Comparison of ENCODE assay signal across 31 mouse cellular contexts in genomic region chr1:91137036-91137435, GRCm38 (mm10). TPM values are rescaled to one million over a fixed set of nuclear protein-coding genes. Genes with fewer than 3 reads are reported as not detected.
"Had no signal": no experiment of that assay in that cellular context is flagged by ENCODE, and none has a peak within 500 bp of the region (broad histone marks: within the 10 kb centered on the region; RNA-seq: fewer than 3 reads in every experiment).

No protein-coding gene starts in this region.

- H3K9ac ChIP-seq: heart, embryonic 13.5 days; heart, embryonic 15.5 days; hindbrain, embryonic 12.5 days; kidney, embryonic 15.5 days; limb, embryonic 12.5 days; liver, embryonic 13.5 days had no signal

- H3K4me2 ChIP-seq: heart, embryonic 11.5 days; heart, embryonic 13.5 days; heart, embryonic 15.5 days; hindbrain, embryonic 12.5 days; kidney, embryonic 15.5 days; limb, embryonic 12.5 days; liver, embryonic 11.5 days; liver, embryonic 13.5 days had no signal

- ATAC-seq: hindbrain, embryonic 16.5 days; intestine, embryonic 16.5 days had no signal

- H3K4me3 ChIP-seq: gastrocnemius, adult 2 months; heart, embryonic 13.5 days; heart, embryonic 15.5 days; hindbrain, embryonic 10.5 days; hindbrain, embryonic 12.5 days; kidney, embryonic 15.5 days; layer of hippocampus, adult 2 months; left cerebral cortex, adult 2 months; limb, embryonic 10.5 days; limb, embryonic 12.5 days; liver, embryonic 13.5 days had no signal

- H3K27me3 ChIP-seq: heart, embryonic 13.5 days; heart, embryonic 15.5 days; hindbrain, embryonic 12.5 days; kidney, embryonic 15.5 days; limb, embryonic 12.5 days; liver, embryonic 13.5 days had no signal

- H3K36me3 ChIP-seq: heart, embryonic 13.5 days; heart, embryonic 15.5 days; hindbrain, embryonic 10.5 days; hindbrain, embryonic 12.5 days; kidney, embryonic 15.5 days; limb, embryonic 10.5 days; limb, embryonic 12.5 days; liver, embryonic 13.5 days had no signal

- H3K9me3 ChIP-seq: heart, embryonic 13.5 days; heart, embryonic 15.5 days; hindbrain, embryonic 10.5 days; hindbrain, embryonic 12.5 days; kidney, embryonic 15.5 days; limb, embryonic 10.5 days; limb, embryonic 12.5 days; liver, embryonic 13.5 days had no signal

- DNase-seq: gastrocnemius, adult 2 months; gastrocnemius, postnatal 10 days; gastrocnemius, postnatal 25 days; heart, postnatal 4 days; kidney, adult 11 months; kidney, adult 2 months; kidney, adult 9 months; kidney, postnatal 14 days; kidney, postnatal 36 days; liver; liver, embryonic 13.5 days had no signal

- H3K4me1 ChIP-seq: heart, embryonic 13.5 days; heart, embryonic 15.5 days; hindbrain, embryonic 12.5 days; kidney, embryonic 15.5 days; limb, embryonic 10.5 days; limb, embryonic 12.5 days; liver, embryonic 13.5 days had no signal

- H3K27ac ChIP-seq: gastrocnemius, adult 2 months; heart, embryonic 13.5 days; heart, embryonic 15.5 days; hindbrain, embryonic 10.5 days; hindbrain, embryonic 12.5 days; kidney, embryonic 15.5 days; kidney, postnatal 0 days; layer of hippocampus, adult 2 months; left cerebral cortex, adult 2 months; limb, embryonic 10.5 days; limb, embryonic 12.5 days; liver, embryonic 13.5 days had no signal

RNA-seq across cellular contexts. Expression of gene Rbm44, which starts 7.9 kb away (rescaled TPM):
- total RNA-seq: gastrocnemius, adult 2 months; gastrocnemius, postnatal 25 days; heart, adult 8-10 months; layer of hippocampus, adult 2 months; layer of hippocampus, postnatal 10 days; layer of hippocampus, postnatal 25 days; left cerebral cortex, adult 2 months; left cerebral cortex, postnatal 14 days; left cerebral cortex, postnatal 36 days had no signal
- polyA plus RNA-seq: kidney, adult 2 months; large intestine, adult 2 months had no signal
